13 mouse cellular contexts compared by ENCODE assay signal in genomic region chr14:76033221-76033637, GRCm38 (mm10). TPM values are rescaled to one million over a fixed set of nuclear protein-coding genes. Genes with fewer than 3 reads are reported as not detected.
A peak's percentile ranks its signal among the peaks of the same experiment; 100 is the strongest.
DNase-seq lines count a peak whose midpoint lies in the region; ATAC-seq and TF ChIP-seq lines count a peak whose summit lies in the region.
"Had no signal": no experiment of that assay in that cellular context is flagged by ENCODE, and none has a peak within 500 bp of the region (broad histone marks: within the 10 kb centered on the region; RNA-seq: fewer than 3 reads in every experiment).

No protein-coding gene starts in this region.

- no peaks in the 10 kb centered on the region for H3K9me3 ChIP-seq in forebrain, postnatal 0 days (ENCODE audit: low read length)
- H3K9me3 ChIP-seq in kidney, embryonic 16.5 days (ENCODE audit: low read length), result no peaks in the 10 kb centered on the region
- H3K9me3 ChIP-seq: limb, embryonic 15.5 days had no signal

- H3K27me3 ChIP-seq in forebrain, postnatal 0 days (ENCODE audit: insufficient read depth, low read length), result no peaks in the 10 kb centered on the region
- H3K27me3 ChIP-seq in kidney, embryonic 16.5 days (ENCODE audit: insufficient read depth, low read length), result no peaks in the 10 kb centered on the region
- H3K27me3 ChIP-seq: limb, embryonic 15.5 days had no signal

- peak; percentile 42 for DNase-seq in heart, adult 11 months
- DNase-seq in heart, adult 9 months (ENCODE audit: low spot score in 2 of 2), result no peak
- DNase-seq in forebrain, postnatal 0 days, result peak; percentile 58
- peak; percentile 48 for DNase-seq in mesoderm, embryonic 11.5 days (ENCODE audit: low read depth, low spot score)
- peak; percentile 82 for DNase-seq in retina, embryonic 14.5 days (ENCODE audit: low spot score)
- no peak for DNase-seq in kidney, adult 9 months
- no peak for DNase-seq in urinary bladder, postnatal 10 days (ENCODE audit: low spot score)
- DNase-seq: adrenal gland, adult 8-10 months; cerebellum, adult 9-10 months; kidney, postnatal 10 days; lung, postnatal 36 days had no signal

- H3K4me3 ChIP-seq in forebrain, postnatal 0 days (ENCODE audit: low read depth, low read length), result no peak overlapping the region
- H3K4me3 ChIP-seq in kidney, embryonic 16.5 days (ENCODE audit: low read length), result no peak overlapping the region
- H3K4me3 ChIP-seq: limb, embryonic 15.5 days had no signal

- peak; percentile 75 for ATAC-seq in forebrain, postnatal 0 days
- no peak for ATAC-seq in kidney, embryonic 16.5 days (ENCODE audit: low FRiP score, low TSS enrichment)

- no peak for TF ChIP-seq CTCF in forebrain, postnatal 0 days (IDR thresholded peaks at IDR 0.05; ENCODE audit: low read depth)

- H3K9ac ChIP-seq in forebrain, postnatal 0 days, result peak overlapping the region; percentile 37
- H3K9ac ChIP-seq in kidney, embryonic 16.5 days (replicated peaks; ENCODE audit: low read length), result no peak overlapping the region
- H3K9ac ChIP-seq: limb, embryonic 15.5 days had no signal

- peaks cover 24% of the 10 kb centered on the region for H3K4me1 ChIP-seq in forebrain, postnatal 0 days (ENCODE audit: insufficient read depth)
- H3K4me1 ChIP-seq in kidney, embryonic 16.5 days (ENCODE audit: insufficient read depth, low read length), result 0 out of 2 replicates have a peak, but pooled peaks cover 7% of the 10 kb centered on the region

- H3K27ac ChIP-seq in forebrain, postnatal 0 days (ENCODE audit: low read depth, low read length), result peak overlapping the region; percentile 77
- H3K27ac ChIP-seq in kidney, embryonic 16.5 days (ENCODE audit: low read length), result no peak overlapping the region
- H3K27ac ChIP-seq: limb, embryonic 15.5 days had no signal

- WGBS in forebrain, postnatal 0 days, result 3% methylated on average over 7 of the region's 7 CpGs
- 31% methylated on average over 7 of the region's 7 CpGs for WGBS in kidney, embryonic 16.5 days

- no peak overlapping the region; the same call in 1 of the 2 replicates for H3K4me2 ChIP-seq in forebrain, postnatal 0 days (ENCODE audit: low read depth)
- no peak overlapping the region for H3K4me2 ChIP-seq in kidney, embryonic 16.5 days (replicated peaks; ENCODE audit: low read depth, low read length)
- H3K4me2 ChIP-seq: limb, embryonic 15.5 days had no signal

- no peaks in the 10 kb centered on the region for H3K36me3 ChIP-seq in forebrain, postnatal 0 days (ENCODE audit: insufficient read depth)
- H3K36me3 ChIP-seq in kidney, embryonic 16.5 days (ENCODE audit: insufficient read depth, low read length), result no peaks in the 10 kb centered on the region
- H3K36me3 ChIP-seq: limb, embryonic 15.5 days had no signal

RNA-seq across cellular contexts. Expression of gene Gtf2f2, which starts 22.6 kb away (rescaled TPM):
- total RNA-seq in forebrain, postnatal 0 days (2014; rRNA removed), result 41.5 and 43.8 TPM in 2 replicates
- polyA plus RNA-seq in forebrain, postnatal 0 days (2015; fragmentation: Nextera tagmentation; extraction: Ambion mirVana), result 47.6 and 54.9 TPM in 2 replicates
- polyA plus RNA-seq in kidney, embryonic 16.5 days (2015; fragmentation: Nextera tagmentation; extraction: Ambion mirVana), result 35.1 and 35.5 TPM in 2 replicates

Comparison
In these comparisons a context has a peak if more than half of its experiments do, and no peak if none do; other contexts are left out.
1. DNase-seq: peak in heart, adult 11 months (single experiment), forebrain, postnatal 0 days (single experiment), mesoderm, embryonic 11.5 days (single experiment) and retina, embryonic 14.5 days (single experiment); none in heart, adult 9 months (0 of 2), kidney, adult 9 months (single experiment) and urinary bladder, postnatal 10 days (single experiment).